Mouse (Mus musculus) brain, embryonic 14.5 days (tissue): Measurements from ENCODE around the gene Drosha.

Experiments
- CTCF ChIP-seq: fragments of 200-500 bp; IDR thresholded peaks from 2 replicates; pipeline ENCODE4 v1.5.1; 2012; ENCODE audit warnings: inconsistent platforms, mild to moderate bottlenecking, moderate library complexity, borderline replicate concordance; ENCODE audit not compliant: insufficient read depth, insufficient read length; ENCODE audit errors: extremely low read depth
- POLR2A ChIP-seq: fragments of 200-500 bp; IDR thresholded peaks from 2 replicates; pipeline ENCODE4 v1.6.1; 2012; ENCODE audit warnings: mild to moderate bottlenecking, inconsistent platforms, borderline replicate concordance; ENCODE audit not compliant: poor library complexity, insufficient read depth, insufficient read length, severe bottlenecking; ENCODE audit errors: extremely low read depth

DNA sequence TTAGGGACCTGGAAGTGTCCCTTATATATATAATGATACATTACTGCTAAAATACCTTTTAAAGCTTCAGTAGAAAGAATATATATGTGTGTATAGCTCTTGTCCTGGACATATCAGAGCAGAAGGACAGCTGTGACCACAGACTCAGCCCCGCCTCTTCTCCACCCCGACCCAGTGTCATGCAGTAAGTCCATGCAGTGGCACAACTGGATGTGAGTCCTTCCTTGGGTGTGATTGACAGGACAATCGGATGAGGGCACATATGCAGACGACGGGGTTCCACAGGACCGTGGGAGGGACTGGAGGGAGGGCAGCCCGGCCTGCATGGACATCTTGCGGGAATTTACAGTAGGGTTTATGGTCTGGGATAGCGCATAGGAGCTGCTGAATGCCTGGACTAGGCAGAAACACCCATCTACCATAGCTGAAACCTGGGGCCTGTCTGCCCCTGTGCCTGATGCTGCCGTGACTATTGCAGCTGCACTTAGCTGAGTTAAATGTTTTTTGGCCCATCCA lies 111.7 kb downstream of the Drosha start:
- no peak for TF ChIP-seq CTCF
- TF ChIP-seq POLR2A, result no peak
